Mouse (Mus musculus) neural tube, embryonic 11.5 days (tissue): ENCODE measurements around the gene Gnai3. TPM values are rescaled to one million over a fixed set of nuclear protein-coding genes. Genes with fewer than 3 reads are reported as not detected.
A peak's percentile ranks its signal among the peaks of the same experiment; 100 is the strongest.

ENCODE experiments used
- ATAC-seq: fragments of 200-750 bp; cut with Nextera tagmentation; 2 replicates; pipeline ENCODE4 v1.8.0; 2017; ENCODE audit warnings: moderate number of reproducible peaks, mild to moderate bottlenecking, moderate TSS enrichment, moderate library complexity; ENCODE audit not compliant: insufficient read depth, low FRiP score, low TSS enrichment
- DNase-seq: peaks from one replicate; pipeline ENCODE4 v3.0.0-alpha.2; 2015; ENCODE audit warnings: low spot score
- H3K27ac ChIP-seq: fragments of 300-500 bp; sonication (generic); 2 replicates; pipeline ENCODE4 v1.5.1; 2014; ENCODE audit warnings: low read depth, mild to moderate bottlenecking, low read length
- H3K27me3 ChIP-seq: fragments of 300-500 bp; sonication (generic); 2 replicates; pipeline ENCODE4 v1.6.1; 2014; ENCODE audit warnings: mild to moderate bottlenecking, low read length, mixed read lengths; ENCODE audit not compliant: control insufficient read depth, insufficient read depth
- H3K36me3 ChIP-seq: fragments of 300-500 bp; sonication (generic); 2 replicates; pipeline ENCODE4 v1.6.1; 2014; ENCODE audit warnings: mild to moderate bottlenecking, low read length, moderate library complexity, mixed read lengths; ENCODE audit not compliant: control insufficient read depth, insufficient read depth
- H3K4me1 ChIP-seq: fragments of 300-500 bp; sonication (generic); 2 replicates; pipeline ENCODE4 v1.6.1; 2014; ENCODE audit warnings: low read length, mixed read lengths; ENCODE audit not compliant: control insufficient read depth, insufficient read depth
- H3K4me2 ChIP-seq: fragments of 300-500 bp; sonication (generic); 2 replicates; pipeline ENCODE4 v1.6.1; 2014; ENCODE audit warnings: low read depth, mild to moderate bottlenecking, moderate library complexity
- H3K4me3 ChIP-seq: fragments of 300-500 bp; sonication (generic); 2 replicates; pipeline ENCODE4 v1.5.1; 2014; ENCODE audit warnings: low read depth, low read length
- H3K9ac ChIP-seq: fragments of 300-500 bp; sonication (generic); 2 replicates; pipeline ENCODE4 v1.6.1; 2014; ENCODE audit warnings: mild to moderate bottlenecking, low read length
- H3K9me3 ChIP-seq: fragments of 300-500 bp; sonication (generic); 2 replicates; pipeline ENCODE4 v1.6.1; 2016; ENCODE audit warnings: low read length; ENCODE audit not compliant: control insufficient read depth
- WGBS: fragments of 180-500 bp; shearing (Covaris S2); extraction: QIAGEN DNeasy Blood & Tissue Kit; methylation state at CpG from one replicate; pipeline ENCODE4 v1.1.7; 2014; 5-methylcytosine and 5-hydroxymethylcytosine counted together
- polyA plus RNA-seq: library from polyadenylated mRNA; unstranded; fragments of >200 nt; fragmentation: Nextera tagmentation; extraction: Ambion mirVana; gene quantifications from 2 replicates; pipeline ENCODE4 v1.2.1, GENCODE M21; 2014

Gene Gnai3
- polyA plus RNA-seq, 1 experiment from 2014 or later = 217 TPM

DNA sequence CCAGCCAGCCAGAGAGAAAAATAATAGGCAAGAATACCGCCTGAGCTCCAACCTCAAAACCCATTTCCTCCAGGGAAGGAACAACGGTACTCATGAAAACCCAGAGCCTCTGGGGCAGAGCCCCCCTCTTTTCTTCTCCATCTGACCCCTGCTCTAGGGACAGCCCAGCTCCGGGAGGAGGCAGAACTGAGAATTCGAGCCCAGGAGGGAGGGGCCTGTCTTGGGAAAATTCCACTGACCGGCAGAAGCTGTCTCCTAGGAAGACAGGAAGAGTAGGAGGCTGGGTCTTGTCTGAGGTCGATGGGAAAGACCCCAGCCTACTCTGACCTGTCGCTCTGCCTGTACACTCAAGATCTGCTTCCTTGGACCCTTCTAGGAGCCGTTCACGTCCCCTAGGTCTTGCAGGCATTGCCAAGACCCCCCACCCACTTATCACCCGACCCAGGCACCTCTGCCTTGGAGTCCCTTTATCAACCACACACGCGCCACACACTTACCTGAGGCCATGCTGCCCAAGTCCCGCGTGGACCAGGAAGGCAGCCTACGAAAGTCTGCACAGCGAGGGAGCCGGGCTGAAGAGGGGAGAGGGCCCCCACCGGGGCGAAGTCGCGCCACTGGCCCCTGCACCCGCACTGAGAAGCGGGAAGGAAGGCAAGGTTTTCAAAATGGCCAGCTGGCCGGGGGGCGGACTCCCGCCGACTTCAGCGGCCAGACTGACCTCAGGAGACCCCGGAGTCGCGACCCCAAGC is 60.1 kb downstream of the Gnai3 start:
- DNase-seq = peak; percentile 64
- H3K4me2 ChIP-seq = peak overlapping the region; percentile 100
- no peaks in the 10 kb centered on the region for H3K27me3 ChIP-seq
- H3K9ac ChIP-seq = peak overlapping the region; percentile 65
- 0 out of 2 replicates have a peak, but pooled peaks cover 2% of the 10 kb centered on the region for H3K36me3 ChIP-seq
- H3K27ac ChIP-seq = peak overlapping the region; percentile 78
- WGBS = 0% methylated on average over 31 of the region's 31 CpGs
- H3K4me3 ChIP-seq = peak overlapping the region; percentile 67
- H3K4me1 ChIP-seq = peaks cover 16% of the 10 kb centered on the region
- peak; percentile 58 for ATAC-seq
- H3K9me3 ChIP-seq = no peaks in the 10 kb centered on the region

DNA sequence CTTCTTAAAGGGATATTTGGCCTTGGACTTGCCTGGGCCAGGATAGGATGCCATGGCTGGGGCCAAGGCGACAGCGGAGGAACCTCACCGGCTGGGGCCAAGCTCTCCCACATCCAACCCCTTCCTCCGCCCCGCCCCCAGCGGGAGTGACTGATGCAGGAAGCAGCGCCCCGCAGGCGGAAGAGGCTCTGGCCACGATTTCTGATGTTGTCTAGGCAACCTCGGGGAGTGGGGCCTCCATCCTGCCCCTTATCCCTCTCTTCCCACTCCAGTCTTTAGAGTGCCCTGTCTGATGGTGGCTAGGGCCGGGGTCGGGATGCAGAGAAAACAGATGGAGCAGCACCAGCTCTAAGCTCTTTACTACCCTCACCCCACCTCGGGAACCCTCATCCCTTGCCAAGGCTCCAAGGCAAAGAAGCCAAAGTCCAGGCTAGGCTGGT is 60.6 kb downstream of the Gnai3 start:
- DNase-seq = peak; percentile 91
- peak; percentile 87 for ATAC-seq

DNA sequence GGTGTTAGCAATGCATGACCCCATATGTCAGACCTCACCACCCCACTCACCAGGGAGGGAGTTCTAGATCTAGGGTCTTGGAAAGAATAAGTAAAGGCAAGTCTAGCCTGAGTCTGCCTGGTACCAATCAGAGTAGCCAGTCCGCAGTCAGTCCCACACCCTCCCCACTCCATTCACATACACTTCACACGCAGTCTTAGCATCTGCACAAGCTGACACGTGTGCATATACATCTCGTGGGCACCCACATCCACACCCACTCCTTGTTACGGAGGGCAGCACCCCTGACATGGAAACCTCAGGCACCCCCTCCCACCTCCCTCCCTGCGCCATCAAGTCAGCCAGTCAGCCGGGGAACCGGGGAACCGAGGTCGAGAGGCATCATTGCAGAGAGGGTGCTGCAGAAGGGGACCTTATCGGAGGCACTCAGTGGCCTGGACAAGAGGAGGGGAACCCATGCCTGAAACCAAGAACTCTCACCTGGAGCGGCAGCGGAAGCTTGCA is 61.1 kb downstream of the Gnai3 start:
- H3K27ac ChIP-seq = peak overlapping the region; percentile 78; the same call in 1 of the 2 replicates
- H3K4me2 ChIP-seq = peak overlapping the region; percentile 100
- peaks cover 16% of the 10 kb centered on the region for H3K4me1 ChIP-seq
- no peaks in the 10 kb centered on the region for H3K27me3 ChIP-seq
- ATAC-seq = peak; percentile 24; the same call in 1 of the 2 replicates
- no peaks in the 10 kb centered on the region for H3K9me3 ChIP-seq
- H3K4me3 ChIP-seq = peak overlapping the region; percentile 67
- H3K36me3 ChIP-seq = peaks cover 2% of the 10 kb centered on the region; the same call in 1 of the 2 replicates
- no peak for DNase-seq
- H3K9ac ChIP-seq = peak overlapping the region; percentile 65
- WGBS = 20% methylated on average over 13 of the region's 13 CpGs

More for the DNA sequence above, 60.6 kb downstream of the Gnai3 start:
- peak overlapping the region; percentile 65 for H3K9ac ChIP-seq
- H3K27me3 ChIP-seq = no peaks in the 10 kb centered on the region
- peak overlapping the region; percentile 100 for H3K4me2 ChIP-seq
- H3K9me3 ChIP-seq = no peaks in the 10 kb centered on the region
- H3K36me3 ChIP-seq = peaks cover 2% of the 10 kb centered on the region; the same call in 1 of the 2 replicates
- 0% methylated on average over 14 of the region's 14 CpGs for WGBS
- H3K4me3 ChIP-seq = peak overlapping the region; percentile 67
- H3K4me1 ChIP-seq = peaks cover 16% of the 10 kb centered on the region
- H3K27ac ChIP-seq = peak overlapping the region; percentile 78

DNA sequence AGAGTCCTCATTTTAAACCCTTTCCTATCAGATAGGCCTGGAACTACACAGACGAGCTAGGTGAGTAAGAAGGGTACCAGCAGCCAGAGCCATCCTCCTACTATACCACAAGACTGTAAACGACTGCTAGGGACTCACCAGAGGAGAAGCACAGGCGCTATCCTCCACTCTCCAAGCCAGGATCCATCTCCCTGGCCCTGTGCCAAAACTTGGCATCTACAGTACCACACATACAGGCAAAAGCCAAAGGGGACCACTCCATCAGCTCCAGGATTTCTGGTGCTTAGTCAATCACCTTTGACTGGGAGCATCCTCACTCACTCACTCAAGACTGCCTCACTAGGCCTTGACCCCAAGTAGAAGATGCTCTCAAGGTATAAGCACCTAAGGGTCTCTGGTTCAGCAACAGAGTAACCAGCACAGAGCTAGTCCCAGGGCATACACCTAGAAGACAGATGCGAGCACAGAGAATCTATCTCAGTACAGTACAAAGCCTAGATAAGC is 62.0 kb downstream of the Gnai3 start:
- WGBS = 85% methylated on average over 4 of the region's 4 CpGs

DNA sequence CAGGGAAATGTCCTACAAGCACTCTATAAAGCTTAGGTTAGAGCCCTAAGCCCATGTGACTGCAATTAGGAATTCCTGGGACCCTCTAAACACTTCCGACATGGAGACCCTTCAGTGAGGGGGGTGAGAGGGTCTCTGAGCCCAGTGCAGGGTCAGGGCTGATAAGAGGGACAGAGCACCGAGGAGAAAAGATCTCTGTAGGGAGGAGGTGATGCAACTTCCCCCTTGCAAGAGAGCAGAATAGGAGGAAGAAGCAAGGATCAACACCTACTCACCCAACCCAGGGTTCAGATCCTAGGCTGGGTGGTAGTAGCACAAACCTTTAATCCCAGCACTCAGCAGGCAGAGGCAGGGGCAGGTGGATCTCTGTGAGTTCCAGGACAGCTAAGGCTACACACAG is 62.8 kb downstream of the Gnai3 start:
- Histone ChIP-seq H3K9me3 (no peaks in the 10 kb centered on the region), H3K4me2 (no peak overlapping the region), H3K9ac (no peak overlapping the region), H3K27ac (no peak overlapping the region), H3K36me3 (peaks cover 2% of the 10 kb centered on the region; the same call in 1 of the 2 replicates), H3K4me3 (no peak overlapping the region), H3K4me1 (peaks cover 16% of the 10 kb centered on the region), H3K27me3 (no peaks in the 10 kb centered on the region)
- no peak for DNase-seq
- WGBS = 59% methylated on average over 2 of the region's 2 CpGs
- no peak for ATAC-seq

More for the DNA sequence above, 62.0 kb downstream of the Gnai3 start:
- H3K4me3 ChIP-seq = no peak overlapping the region
- no peak overlapping the region for H3K4me2 ChIP-seq
- no peaks in the 10 kb centered on the region for H3K9me3 ChIP-seq
- DNase-seq (no peak), ATAC-seq (no peak)
- peaks cover 2% of the 10 kb centered on the region; the same call in 1 of the 2 replicates for H3K36me3 ChIP-seq
- no peaks in the 10 kb centered on the region for H3K27me3 ChIP-seq
- no peak overlapping the region for H3K27ac ChIP-seq
- no peak overlapping the region for H3K9ac ChIP-seq
- H3K4me1 ChIP-seq = peaks cover 16% of the 10 kb centered on the region

DNA sequence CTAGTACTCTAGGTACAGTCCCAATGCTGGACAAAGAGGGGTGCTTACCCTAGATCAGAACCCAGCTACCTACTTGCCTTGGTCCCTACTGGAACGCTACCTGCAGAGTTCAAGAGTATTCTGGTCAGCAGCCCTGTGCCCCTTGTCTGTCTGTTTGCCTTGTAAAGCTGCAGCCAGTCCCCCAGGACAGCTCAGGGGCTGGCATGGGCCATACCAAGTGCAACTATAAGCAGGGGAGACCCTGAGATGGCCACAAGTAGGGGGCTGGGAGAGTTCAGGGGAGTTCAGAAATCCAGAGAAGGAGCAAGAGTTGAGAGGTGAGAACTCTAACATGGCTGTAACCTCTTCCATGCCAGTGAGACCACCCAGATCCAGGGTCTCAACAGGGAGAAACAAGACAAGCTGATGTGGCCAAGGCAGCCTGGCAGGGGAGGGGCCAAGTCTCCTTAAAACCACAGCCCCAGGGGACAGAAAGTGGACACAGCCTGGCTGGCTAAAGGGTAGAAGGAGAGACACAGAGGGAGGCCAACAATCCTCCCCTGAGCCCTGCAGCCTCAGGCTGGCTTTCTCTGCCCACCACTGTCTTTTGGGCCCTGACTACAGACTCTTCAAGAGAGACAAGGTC is 63.6 kb downstream of the Gnai3 start:
- H3K9me3 ChIP-seq = no peaks in the 10 kb centered on the region
- no peak overlapping the region for H3K4me3 ChIP-seq
- peaks cover 16% of the 10 kb centered on the region for H3K4me1 ChIP-seq
- H3K4me2 ChIP-seq = no peak overlapping the region
- no peak for DNase-seq
- peaks cover 2% of the 10 kb centered on the region; the same call in 1 of the 2 replicates for H3K36me3 ChIP-seq
- ATAC-seq = no peak
- no peaks in the 10 kb centered on the region for H3K27me3 ChIP-seq
- no peak overlapping the region for H3K27ac ChIP-seq
- 93% methylated on average over 1 of the region's 1 CpGs for WGBS
- peak overlapping the region; percentile 27; the same call in 1 of the 2 replicates for H3K9ac ChIP-seq

DNA sequence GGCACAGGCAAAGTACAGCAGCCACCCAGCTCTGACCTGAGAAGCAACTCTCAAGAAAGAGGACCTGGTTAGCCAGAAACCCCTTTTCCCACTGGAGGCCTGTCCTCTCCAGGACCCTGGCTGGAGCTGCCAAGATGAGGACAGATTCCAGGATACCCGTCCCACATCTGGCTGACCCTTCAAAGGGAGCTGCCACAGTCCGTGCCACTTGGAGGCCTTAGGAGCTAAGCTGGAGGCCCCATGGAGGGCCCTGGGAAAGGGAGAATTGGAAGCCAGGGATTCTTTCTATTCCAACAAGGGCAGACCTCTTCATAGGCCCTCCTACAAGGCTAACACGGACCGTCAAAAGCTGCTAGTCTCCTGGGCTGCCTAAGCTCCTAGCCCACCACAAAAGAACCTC is 64.3 kb downstream of the Gnai3 start:
- Histone ChIP-seq H3K9ac (0 out of 2 replicates have a peak overlapping the region, but pooled peaks have one; percentile 27), H3K9me3 (no peaks in the 10 kb centered on the region), H3K4me1 (peaks cover 16% of the 10 kb centered on the region), H3K4me3 (no peak overlapping the region), H3K27me3 (no peaks in the 10 kb centered on the region), H3K27ac (no peak overlapping the region), H3K4me2 (no peak overlapping the region), H3K36me3 (peaks cover 2% of the 10 kb centered on the region; the same call in 1 of the 2 replicates)
- DNase-seq = no peak
- 75% methylated on average over 4 of the region's 4 CpGs for WGBS
- no peak for ATAC-seq

DNA sequence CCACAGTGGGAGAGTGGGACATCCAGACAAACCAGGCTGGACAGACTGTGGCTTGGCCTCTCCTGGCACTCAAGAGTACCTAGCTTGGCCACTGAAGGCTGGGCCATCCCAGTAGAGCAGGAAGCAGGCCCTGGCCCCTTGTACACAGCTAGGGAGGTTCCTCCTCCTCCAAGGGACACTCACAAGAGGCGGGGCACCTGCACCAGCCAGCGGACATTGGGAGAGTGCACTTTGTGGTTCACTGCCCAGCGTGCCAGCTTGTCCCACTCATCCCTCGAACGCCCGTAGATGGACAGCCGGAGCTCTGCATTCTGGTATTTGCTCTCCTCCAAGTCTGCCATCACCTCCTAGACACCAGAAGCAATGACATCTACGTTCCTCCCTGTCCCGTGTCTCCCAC is 69.1 kb downstream of the Gnai3 start:
- Histone ChIP-seq H3K4me1 (no peaks in the 10 kb centered on the region), H3K4me3 (no peak overlapping the region)

More for the DNA sequence above, 69.1 kb downstream of the Gnai3 start:
- no peak for DNase-seq
- no peak for ATAC-seq
- no peak overlapping the region for H3K9ac ChIP-seq
- H3K4me2 ChIP-seq = no peak overlapping the region
- 91% methylated on average over 9 of the region's 9 CpGs for WGBS
- H3K27ac ChIP-seq = no peak overlapping the region
- H3K9me3 ChIP-seq = no peaks in the 10 kb centered on the region
- H3K27me3 ChIP-seq = no peaks in the 10 kb centered on the region
- H3K36me3 ChIP-seq = peaks cover 6% of the 10 kb centered on the region
